Mouse (Mus musculus) ES-Bruce4 (cell line): Measurements from ENCODE around the gene Yes1. TPM values are rescaled to one million over a fixed set of nuclear protein-coding genes. Genes with fewer than 3 reads are reported as not detected.

ENCODE experiments used
- H3K27ac ChIP-seq: 2 replicates; pipeline ENCODE4 v1.5.1; 2012; ENCODE audit warnings: low read length, inconsistent platforms; ENCODE audit not compliant: insufficient read depth
- H3K27me3 ChIP-seq: 2 replicates; pipeline ENCODE4 v1.6.1; 2012; ENCODE audit warnings: mild to moderate bottlenecking, low read length, inconsistent platforms; ENCODE audit not compliant: control insufficient read depth, poor library complexity, insufficient read depth, severe bottlenecking
- H3K36me3 ChIP-seq: 2 replicates; pipeline ENCODE4 v1.6.1; 2012; ENCODE audit warnings: inconsistent platforms, mild to moderate bottlenecking, low read length, moderate library complexity; ENCODE audit not compliant: control insufficient read depth, poor library complexity, insufficient read depth, severe bottlenecking
- H3K4me1 ChIP-seq: one replicate; pipeline ENCODE4 v1.8.1; 2011; ENCODE audit warnings: low read length; ENCODE audit not compliant: control insufficient read depth, insufficient read depth
- H3K4me3 ChIP-seq: 2 replicates; pipeline ENCODE4 v1.5.1; 2011; ENCODE audit warnings: low read depth, mild to moderate bottlenecking, low read length
- H3K9ac ChIP-seq: 2 replicates; pipeline ENCODE4 v1.6.1; 2012; ENCODE audit warnings: low read depth, mild to moderate bottlenecking, inconsistent platforms; ENCODE audit not compliant: poor library complexity, severe bottlenecking
- H3K9me3 ChIP-seq: replicated peaks from 2 replicates; pipeline ENCODE4 v1.6.1; 2012; ENCODE audit warnings: mild to moderate bottlenecking, low read length, inconsistent platforms; ENCODE audit not compliant: control insufficient read depth, poor library complexity, insufficient read depth, severe bottlenecking
- CTCF ChIP-seq: IDR thresholded peaks from one replicate; pipeline ENCODE4 v1.8.1; 2011; ENCODE audit warnings: low read depth, low read length
- EP300 ChIP-seq: IDR thresholded peaks from 2 replicates; pipeline ENCODE4 v1.6.1; 2011; ENCODE audit warnings: low read depth, low read length; ENCODE audit not compliant: insufficient read depth
- POLR2A ChIP-seq: IDR thresholded peaks from one replicate; pipeline ENCODE4 v1.8.1; 2011; ENCODE audit warnings: low read length; ENCODE audit not compliant: insufficient read depth
- polyA plus RNA-seq: library from polyadenylated mRNA; stranded (reverse); fragments of >200 nt; gene quantifications from 2 replicates; pipeline ENCODE4 v1.2.4, GENCODE M21; 2011; ENCODE audit warnings: low read depth; ENCODE audit not compliant: missing spikeins, insufficient read depth, insufficient read length

Gene Yes1
- polyA plus RNA-seq, 1 experiment: 65.5 TPM

DNA sequence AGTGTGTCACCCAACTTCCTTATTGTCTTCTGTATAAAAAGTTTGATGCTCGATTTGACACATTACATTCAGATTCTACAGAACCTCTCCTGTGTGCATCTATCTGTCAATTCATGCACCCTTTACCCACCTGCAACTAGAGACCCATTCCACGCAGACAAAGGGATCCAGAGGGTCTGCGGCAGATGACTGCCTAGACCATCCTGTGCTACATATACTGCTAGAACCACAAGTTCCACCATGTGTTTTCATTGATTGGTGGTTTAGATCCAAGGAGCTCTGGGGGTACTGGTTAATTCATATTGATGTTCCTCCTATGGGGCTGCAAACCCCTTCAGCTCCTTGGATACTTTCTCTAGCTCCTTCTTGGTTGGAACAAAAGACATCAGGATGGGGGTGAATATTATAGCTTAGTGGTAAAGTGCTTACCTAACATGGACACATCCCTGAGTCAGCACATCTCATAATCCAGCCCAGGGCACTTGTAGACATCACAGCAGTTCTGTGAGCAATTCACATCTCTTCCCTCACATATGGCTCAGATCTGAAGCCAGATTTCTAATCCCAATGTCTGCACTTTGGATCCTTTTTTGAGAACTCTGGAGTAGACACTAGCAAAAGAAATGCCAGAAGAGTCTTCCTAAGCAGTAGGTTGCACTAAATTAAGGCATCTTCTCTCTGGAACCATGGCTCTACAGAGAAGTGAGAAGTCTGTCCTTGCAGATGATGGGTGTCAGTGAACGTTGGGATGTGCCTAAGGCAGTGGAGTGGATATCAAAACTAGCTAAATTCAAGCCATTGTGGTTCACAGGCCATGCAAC is 101.5 kb downstream of the Yes1 start:
- peak overlapping the region; percentile 22 for H3K27ac ChIP-seq
- H3K9ac ChIP-seq: no peak overlapping the region
- no peaks in the 10 kb centered on the region for H3K36me3 ChIP-seq
- TF ChIP-seq CTCF: no peak
- no peak for TF ChIP-seq POLR2A
- TF ChIP-seq EP300: no peak
- no peaks in the 10 kb centered on the region for H3K4me1 ChIP-seq
- no peaks in the 10 kb centered on the region for H3K27me3 ChIP-seq
- no peak overlapping the region for H3K4me3 ChIP-seq
- H3K9me3 ChIP-seq: peaks cover 29% of the 10 kb centered on the region

GRCm38 (mm10) chr5:32713042-32713702 is 102.2 kb downstream of the Yes1 start:
- Histone ChIP-seq H3K27ac (peak overlapping the region; percentile 59), H3K9ac (no peak overlapping the region), H3K4me1 (no peaks in the 10 kb centered on the region), H3K27me3 (no peaks in the 10 kb centered on the region), H3K36me3 (no peaks in the 10 kb centered on the region), H3K4me3 (peak overlapping the region; percentile 72), H3K9me3 (peaks cover 27% of the 10 kb centered on the region)
- TF ChIP-seq CTCF: no peak
- no peak for TF ChIP-seq EP300

DNA sequence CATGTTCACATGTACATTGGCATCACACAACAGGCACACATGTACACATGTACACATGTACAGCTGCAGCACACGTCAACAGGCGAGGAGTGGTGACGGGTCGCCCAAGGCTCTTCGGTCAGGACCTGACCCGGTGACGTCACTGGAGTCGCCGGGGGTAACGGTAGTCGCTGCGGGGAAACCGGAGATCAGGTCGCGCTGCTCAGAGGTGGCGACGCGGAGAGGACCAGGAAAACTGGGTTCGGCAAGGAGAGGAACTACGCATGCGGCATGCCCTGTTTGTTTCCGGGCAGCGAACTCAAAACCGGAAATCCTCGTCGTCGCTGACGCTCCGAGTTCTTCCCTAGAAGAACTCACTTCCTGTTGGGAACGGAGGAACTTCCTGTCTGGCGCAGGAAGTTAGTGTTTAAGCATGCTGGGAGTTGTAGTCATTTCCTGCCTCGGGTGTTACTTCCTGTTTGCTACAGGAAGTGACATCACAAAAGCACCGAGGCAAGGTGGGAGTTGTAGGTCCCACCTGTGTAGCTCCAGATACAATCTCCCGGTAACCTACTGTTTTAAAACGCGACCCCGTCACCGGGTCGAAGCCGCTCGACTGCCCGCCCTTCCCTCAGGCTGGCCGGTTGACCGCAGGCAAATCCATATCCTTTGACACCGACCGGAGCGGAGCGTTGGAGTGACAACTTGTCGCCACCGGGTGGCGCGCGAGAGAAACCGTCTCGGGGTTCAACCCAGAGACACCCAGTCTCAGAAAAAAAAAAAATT is 102.9 kb downstream of the Yes1 start:
- TF ChIP-seq EP300 (0 out of 2 replicates have a peak, but pooled peaks have one; percentile 15), POLR2A (no peak), CTCF (peak; percentile 67)
- no peak overlapping the region for H3K9ac ChIP-seq
- no peaks in the 10 kb centered on the region for H3K4me1 ChIP-seq
- H3K9me3 ChIP-seq: peaks cover 20% of the 10 kb centered on the region; the same call in 1 of the 2 replicates
- H3K4me3 ChIP-seq: peak overlapping the region; percentile 72
- no peaks in the 10 kb centered on the region for H3K27me3 ChIP-seq
- peak overlapping the region; percentile 59 for H3K27ac ChIP-seq
- no peaks in the 10 kb centered on the region for H3K36me3 ChIP-seq

GRCm38 (mm10) chr5:32717726-32718125 is 106.8 kb downstream of the Yes1 start:
- Histone ChIP-seq H3K9me3 (no peaks in the 10 kb centered on the region), H3K4me1 (no peaks in the 10 kb centered on the region), H3K4me3 (no peak overlapping the region), H3K9ac (no peak overlapping the region), H3K27ac (no peak overlapping the region), H3K27me3 (no peaks in the 10 kb centered on the region), H3K36me3 (no peaks in the 10 kb centered on the region)
- TF ChIP-seq EP300: no peak
- TF ChIP-seq CTCF: no peak
- TF ChIP-seq POLR2A: no peak

- H3K4me1 ChIP-seq: no peaks in the 10 kb centered on the region
- H3K4me3 ChIP-seq: no peak overlapping the region
- H3K27me3 ChIP-seq: no peaks in the 10 kb centered on the region
- H3K9me3 ChIP-seq: no peaks in the 10 kb centered on the region
- no peak overlapping the region for H3K27ac ChIP-seq
- H3K9ac ChIP-seq: no peak overlapping the region
- TF ChIP-seq EP300 (no peak), POLR2A (no peak)
- no peaks in the 10 kb centered on the region for H3K36me3 ChIP-seq
Measured at GRCm38 (mm10) chr5:32718916-32719315, 107.9 kb downstream of the Yes1 start.

- Histone ChIP-seq H3K27ac (no peak overlapping the region), H3K4me1 (no peaks in the 10 kb centered on the region), H3K9ac (no peak overlapping the region), H3K36me3 (no peaks in the 10 kb centered on the region), H3K4me3 (no peak overlapping the region), H3K9me3 (no peaks in the 10 kb centered on the region), H3K27me3 (no peaks in the 10 kb centered on the region)
- no peak for TF ChIP-seq POLR2A
- TF ChIP-seq CTCF: no peak
- no peak for TF ChIP-seq EP300
Measured at GRCm38 (mm10) chr5:32720416-32720815, 109.4 kb downstream of the Yes1 start.
